Mouse (Mus musculus) gonadal fat pad, adult 2 months (tissue): ENCODE results near the gene Ddb1. TPM values are rescaled to one million over a fixed set of nuclear protein-coding genes. Genes with fewer than 3 reads are reported as not detected.

ENCODE experiments used
- DNase-seq: peaks from one replicate; pipeline ENCODE4 v3.0.0-alpha.2; 2012; ENCODE audit warnings: low read depth
- polyA plus RNA-seq: library from polyadenylated mRNA; depleted of rRNA; stranded (reverse); fragments of >200 nt; gene quantifications from 2 replicates; pipeline ENCODE4 v1.2.3, GENCODE M21; 2012

The Ddb1 gene
- polyA plus RNA-seq, 1 experiment = 168 TPM

DNA sequence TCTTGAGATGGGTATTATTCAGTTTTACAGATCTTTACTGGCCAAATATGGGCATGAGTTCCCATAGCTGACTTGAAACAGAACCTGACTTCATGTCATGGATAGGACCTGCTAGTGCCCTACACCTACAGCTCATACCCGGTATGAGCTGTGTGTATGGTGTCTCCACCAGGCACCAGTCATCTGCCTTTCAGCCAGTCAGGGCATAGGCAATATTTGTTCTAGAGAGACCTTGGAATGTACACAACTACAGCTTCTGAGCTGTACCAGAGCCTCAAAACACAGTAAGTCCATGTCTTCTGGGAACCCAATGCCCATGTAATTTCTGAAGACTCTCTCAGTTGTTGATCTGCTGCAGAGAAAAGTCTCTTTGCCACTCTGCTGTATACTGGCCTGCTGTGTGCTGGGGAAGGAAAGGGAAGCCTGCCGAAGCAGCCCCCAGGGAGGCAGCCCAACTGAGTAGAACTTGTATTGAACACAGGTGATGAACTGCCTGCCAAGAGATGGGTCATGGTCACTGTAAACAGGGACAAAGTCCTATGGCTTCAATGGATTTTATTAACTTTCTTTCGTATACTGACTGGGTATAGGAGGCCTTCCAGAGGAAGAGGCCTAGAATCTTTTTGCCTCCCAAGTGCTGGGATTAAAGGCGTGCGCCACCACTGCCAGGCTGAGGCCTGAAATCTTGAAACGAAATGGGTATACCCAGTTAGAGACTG is 13.3 kb upstream of the Ddb1 start:
- DNase-seq = no peak

- DNase-seq = no peak
Measured at GRCm38 (mm10) chr19:10598188-10598587, 6.9 kb upstream of the Ddb1 start.

GRCm38 (mm10) chr19:10599648-10600047 is 5.5 kb upstream of the Ddb1 start:
- DNase-seq = no peak

- DNase-seq = no peak
Measured at GRCm38 (mm10) chr19:10602247-10602769, 2.8 kb upstream of the Ddb1 start.

GRCm38 (mm10) chr19:10602787-10603186 is 2.3 kb upstream of the Ddb1 start:
- DNase-seq = no peak

GRCm38 (mm10) chr19:10603660-10604523 is 1.2 kb upstream of the Ddb1 start:
- no peak for DNase-seq

DNA sequence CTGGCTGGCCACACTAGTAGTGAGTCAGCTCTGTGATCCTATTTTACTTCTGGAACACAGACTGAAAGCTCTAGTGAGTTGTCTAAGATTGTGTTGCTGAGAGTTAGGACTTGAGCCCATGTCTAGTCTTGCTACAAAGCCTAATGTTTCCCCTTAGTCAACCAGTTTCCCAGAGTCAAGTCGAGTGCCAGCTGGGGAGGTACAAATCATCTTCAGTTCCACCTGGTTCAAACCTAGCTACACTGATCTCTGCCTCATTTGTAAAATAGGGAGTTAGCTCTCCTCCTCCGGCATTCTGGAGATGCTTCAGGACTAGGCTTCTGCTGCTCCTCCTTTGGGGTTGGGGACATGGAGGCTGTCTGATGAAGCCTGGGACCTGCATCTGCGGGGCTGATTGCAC is 593 bp upstream of the Ddb1 start:
- DNase-seq = no peak

DNA sequence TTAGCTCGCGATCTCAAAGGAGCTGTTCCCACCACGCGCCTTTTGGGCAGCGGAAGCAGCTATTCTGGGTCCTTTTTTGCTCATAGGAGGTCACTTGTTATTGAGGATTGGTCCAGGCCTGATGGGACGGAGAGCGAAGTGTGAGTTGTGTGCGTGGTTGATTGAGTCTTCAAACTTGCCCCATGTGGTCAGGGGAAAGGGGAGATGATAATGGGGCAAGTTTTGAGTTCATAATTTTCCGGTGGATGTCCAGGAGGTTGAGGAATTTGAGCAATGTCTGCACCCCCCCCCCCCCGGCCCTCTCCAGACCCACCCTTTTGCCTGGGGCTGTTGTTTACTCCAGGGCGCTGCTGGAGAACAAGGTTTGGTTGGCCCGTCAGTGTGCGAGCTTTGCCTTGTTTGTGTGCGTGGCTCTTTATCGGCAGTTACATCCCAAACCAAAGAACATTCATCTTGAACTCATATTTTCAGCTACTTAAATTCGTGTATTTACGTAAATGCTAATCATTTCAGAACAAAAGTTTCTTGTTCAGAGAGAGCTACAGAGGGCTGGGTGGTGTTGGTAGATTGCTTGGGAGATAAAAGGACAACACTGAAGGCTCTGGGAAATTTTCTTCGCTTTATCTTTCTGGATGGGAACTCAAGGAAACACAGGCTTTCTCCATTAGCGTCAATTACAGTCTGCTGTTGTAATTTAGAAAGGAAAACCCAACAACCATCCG is 935 bp downstream of the Ddb1 start:
- DNase-seq = no peak

- no peak for DNase-seq
Measured at GRCm38 (mm10) chr19:10608573-10609240, 3.6 kb downstream of the Ddb1 start.

- DNase-seq = no peak
Measured at GRCm38 (mm10) chr19:10634106-10634871, 29.2 kb downstream of the Ddb1 start, which contains the start of gene Vwce. Vwce (plus strand) TSS chr19:10634213.

DNA sequence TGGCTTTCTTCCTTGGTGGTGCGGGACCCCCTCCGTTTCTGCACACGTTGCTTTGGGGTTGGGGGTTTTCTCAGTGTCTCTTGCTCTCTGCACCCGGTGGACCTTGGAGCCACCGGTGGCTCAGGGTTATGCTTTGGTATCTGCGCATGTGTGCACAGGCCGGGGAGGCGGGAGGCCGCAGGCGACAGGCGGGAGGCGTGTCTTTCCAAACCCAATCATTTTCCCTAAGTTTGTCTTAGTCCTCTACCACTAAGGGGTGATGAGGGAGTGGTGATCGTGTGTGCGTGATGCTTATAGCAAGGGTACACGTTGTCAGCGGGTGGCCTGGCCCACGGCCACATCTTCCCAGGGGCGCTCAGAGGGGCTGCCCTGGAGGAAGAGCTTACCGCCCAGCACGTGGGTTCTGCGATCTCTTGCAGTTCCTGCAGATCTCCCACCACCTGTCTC is 29.8 kb downstream of the Ddb1 start:
- no peak for DNase-seq

- DNase-seq = no peak
Measured at GRCm38 (mm10) chr19:10637840-10638239, 32.7 kb downstream of the Ddb1 start.

GRCm38 (mm10) chr19:10640080-10640479 is 35.0 kb downstream of the Ddb1 start:
- no peak for DNase-seq

GRCm38 (mm10) chr19:10640589-10641378 is 35.7 kb downstream of the Ddb1 start:
- no peak for DNase-seq

- no peak for DNase-seq
Measured at GRCm38 (mm10) chr19:10645616-10646015, 40.5 kb downstream of the Ddb1 start.

- no peak for DNase-seq
Measured at GRCm38 (mm10) chr19:10648156-10648555, 43.0 kb downstream of the Ddb1 start.

GRCm38 (mm10) chr19:10656058-10656457 is 50.9 kb downstream of the Ddb1 start:
- DNase-seq = no peak

GRCm38 (mm10) chr19:10657742-10658141 is 52.6 kb downstream of the Ddb1 start:
- DNase-seq = no peak

GRCm38 (mm10) chr19:10658406-10658805 is 53.3 kb downstream of the Ddb1 start:
- no peak for DNase-seq

- no peak for DNase-seq
Measured at GRCm38 (mm10) chr19:10661373-10661772, 56.2 kb downstream of the Ddb1 start.
